Mouse (Mus musculus) NIH3T3 (cell line): ENCODE data around the gene Pitpnm1.
"Not testable (repeated sequence)": the region's sequence is repeated elsewhere in the genome, so short reads cannot be mapped to it uniquely, and the experiment has no call there.

Experiments used
- DNase-seq: peaks from one replicate; pipeline ENCODE4 v3.0.0-alpha.2; 2012; ENCODE audit warnings: low read depth

Pitpnm1 gene

GRCm38 (mm10) chr19:4119716-4120487 is 20.1 kb downstream of the Pitpnm1 start:
- DNase-seq, result no peak

DNA sequence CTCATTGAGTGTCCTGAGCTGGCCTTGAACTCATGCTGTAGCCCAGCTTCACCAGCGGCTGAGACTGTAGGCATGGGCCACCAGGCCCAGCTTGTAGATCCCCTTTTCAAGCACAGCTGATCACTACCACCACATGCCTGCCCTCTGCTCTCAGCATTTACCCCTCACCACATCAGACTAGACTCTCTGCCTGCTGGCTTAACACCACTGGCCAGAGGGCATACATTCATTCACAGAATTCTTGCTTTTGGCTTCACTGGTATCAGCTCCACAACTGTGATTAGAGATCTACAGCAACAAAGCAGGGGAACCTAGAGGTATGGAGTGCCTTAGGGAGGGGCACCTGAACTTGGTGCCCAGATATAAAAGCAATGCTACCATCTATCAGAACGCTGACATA is 20.7 kb downstream of the Pitpnm1 start:
- no peak for DNase-seq

DNA sequence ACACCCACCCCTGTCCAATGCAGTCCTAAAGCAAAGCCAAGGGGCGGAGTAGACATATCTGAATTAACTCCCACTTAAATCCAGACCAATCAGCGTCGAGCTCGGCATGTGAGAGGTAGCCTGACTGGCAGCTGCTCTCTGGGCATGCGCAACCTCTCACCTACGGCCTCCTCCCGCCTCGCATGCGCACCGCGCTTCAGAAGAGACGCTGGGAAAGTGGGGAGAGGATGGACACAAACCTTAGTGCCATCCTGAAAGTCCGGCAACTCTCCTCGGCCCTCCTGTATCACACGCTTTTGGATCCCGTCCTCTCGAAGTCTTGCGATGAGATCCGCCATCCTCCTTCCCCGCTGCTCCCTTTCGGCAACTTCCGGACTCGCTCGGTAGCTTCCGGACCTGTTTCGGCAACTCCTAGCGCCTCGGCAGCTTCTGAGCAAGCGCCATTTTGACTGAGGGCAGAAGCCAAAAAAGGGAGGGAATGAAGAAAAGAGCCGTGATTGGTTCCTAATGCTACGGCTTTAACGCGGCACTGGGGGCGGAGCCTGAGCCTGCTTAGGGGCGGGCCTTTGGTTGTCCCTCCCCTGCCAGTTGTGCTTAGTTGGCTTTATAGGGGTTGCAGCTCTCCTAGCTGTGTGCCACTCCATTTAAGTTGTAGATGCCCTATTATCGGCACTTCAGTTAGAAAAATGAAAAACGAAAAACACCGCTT is 21.5 kb downstream of the Pitpnm1 start:
- peak; percentile 99 for DNase-seq

DNA sequence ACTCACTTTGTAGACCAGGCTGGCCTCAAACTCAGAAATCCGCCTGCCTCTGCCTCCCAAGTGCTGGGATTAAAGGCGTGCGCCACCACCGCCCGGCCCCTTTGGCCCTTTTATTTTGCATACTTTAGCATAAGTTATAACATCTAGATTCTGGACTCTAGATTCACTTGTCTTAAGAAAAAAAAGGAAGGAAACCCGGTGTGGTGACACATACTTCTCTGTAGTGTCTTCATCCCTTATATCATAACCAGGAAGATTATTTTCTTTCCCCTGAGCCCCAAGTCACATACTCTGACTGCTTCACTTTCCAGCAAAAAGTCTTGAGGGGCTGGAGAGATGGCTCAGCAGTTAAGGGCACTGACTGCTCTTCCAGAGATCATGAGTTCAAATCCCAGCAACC is 22.1 kb downstream of the Pitpnm1 start:
- DNase-seq, result not testable (repeated sequence)

DNA sequence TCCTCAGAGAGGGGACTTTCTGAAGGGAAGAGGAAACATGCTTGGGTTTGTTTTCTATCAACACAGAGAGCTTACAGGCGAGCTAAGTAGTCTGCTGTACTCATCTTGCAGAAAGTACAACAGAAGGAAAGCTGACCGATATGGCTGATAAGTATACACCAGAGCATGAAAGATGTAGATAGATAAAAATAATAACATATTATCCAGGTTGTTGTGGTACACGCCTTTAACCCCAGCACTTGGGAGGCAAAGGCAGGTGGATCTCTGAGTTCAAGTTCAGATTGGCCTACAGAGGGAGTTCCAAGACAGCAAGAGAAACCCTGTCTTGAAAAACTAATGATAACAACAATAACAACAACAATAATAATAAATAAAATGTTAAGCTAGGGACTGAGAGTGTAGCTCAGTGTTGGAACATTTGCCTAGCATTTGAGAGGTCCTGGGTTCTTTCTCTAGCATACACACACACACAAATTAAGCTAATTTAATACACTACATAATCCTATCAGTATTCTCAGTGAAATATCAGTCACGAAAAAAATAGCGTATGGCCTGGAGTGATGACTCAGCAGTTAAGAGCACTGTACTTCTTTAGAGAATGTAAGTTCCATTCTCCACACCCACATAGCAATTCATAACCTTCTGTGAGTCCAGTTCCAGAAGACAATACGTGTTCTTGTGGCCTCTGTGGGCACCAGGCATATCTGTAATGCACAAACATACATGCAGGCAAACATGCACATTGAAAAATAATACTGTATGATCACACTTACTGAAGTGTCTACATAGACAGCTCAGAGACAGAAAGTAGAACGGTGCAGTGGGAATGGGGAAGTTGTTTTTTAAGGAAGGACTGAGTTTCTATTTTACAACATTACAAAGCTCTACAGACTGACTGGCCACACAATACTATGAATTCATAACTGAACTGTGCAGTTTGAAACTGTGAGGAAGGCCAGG is 22.9 kb downstream of the Pitpnm1 start:
- peak; percentile 46 for DNase-seq

GRCm38 (mm10) chr19:4124432-4124831 is 24.6 kb downstream of the Pitpnm1 start:
- peak; percentile 52 for DNase-seq

DNA sequence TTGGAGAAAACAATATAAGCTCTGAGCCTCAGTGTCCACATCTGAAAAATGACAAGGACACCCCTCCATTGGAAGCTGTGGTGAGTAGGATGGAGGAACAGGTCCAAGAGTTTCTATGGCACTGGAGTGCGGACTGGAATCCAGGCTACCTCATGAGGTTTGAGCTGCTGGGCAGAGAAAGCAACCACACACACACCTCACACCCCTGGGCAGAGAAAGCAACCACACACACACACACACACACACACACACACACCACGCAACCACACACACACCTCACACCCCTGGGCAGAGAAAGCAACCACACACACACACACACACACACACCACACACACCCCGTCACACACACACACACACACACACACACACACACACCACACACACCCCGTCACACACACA is 25.5 kb downstream of the Pitpnm1 start:
- peak; percentile 60 for DNase-seq

DNA sequence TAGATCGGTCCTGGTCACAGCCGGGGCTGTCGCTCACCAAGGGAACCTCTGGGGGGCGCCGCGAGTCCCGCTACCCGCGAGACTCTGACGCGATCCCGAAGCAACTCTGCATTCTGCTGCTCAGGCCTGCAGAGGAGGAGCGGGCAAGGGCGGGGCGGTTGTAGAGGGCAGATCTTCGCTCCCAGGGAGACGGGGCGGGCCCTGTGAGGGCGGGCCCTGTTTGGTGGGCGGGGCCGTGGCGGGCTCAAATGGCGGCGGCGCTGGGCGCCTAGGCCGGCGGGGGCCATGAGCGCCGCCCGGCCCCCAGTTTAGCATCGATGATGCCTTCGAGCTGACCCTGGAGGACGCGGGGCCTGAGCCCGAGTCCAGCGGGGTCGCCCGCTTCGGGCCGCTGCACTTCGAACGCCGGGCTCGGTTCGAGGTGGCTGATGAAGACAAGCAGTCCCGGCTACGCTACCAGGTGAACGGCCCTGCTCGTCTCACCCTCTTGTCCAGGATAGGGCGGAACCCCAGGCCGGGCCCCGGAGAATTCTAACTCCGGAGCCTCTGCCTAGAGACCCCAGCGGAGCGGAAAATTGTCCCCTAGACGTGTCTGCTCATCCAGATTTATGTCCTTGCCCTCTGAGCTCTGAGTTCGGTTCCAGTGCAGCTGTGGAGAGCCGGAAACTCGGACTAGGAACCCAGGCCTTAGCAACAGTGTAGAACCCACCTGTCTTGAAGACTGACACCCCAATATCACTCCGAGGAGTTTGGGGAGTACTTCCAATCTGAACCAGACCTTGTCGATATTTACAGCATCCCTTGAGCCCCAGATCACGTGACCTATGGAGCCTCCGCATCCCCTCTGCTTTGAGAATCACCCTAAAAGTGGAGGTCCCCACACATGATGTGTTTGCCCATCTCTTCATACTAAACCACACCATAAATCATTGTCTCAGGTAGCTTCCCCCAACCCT is 26.2 kb downstream of the Pitpnm1 start, which contains the start of gene Aip:
Aip (minus strand) TSS at position 118 of the 956 bp plus-strand sequence.
- DNase-seq, result peak; percentile 99

GRCm38 (mm10) chr19:4126759-4127495 is 27.1 kb downstream of the Pitpnm1 start:
- peak; percentile 65 for DNase-seq

- no peak for DNase-seq
These were observed 29.7 kb downstream of the Pitpnm1 start for GRCm38 (mm10) chr19:4129462-4129861.

- no peak for DNase-seq
These were observed 30.3 kb downstream of the Pitpnm1 start for GRCm38 (mm10) chr19:4130106-4130505.

GRCm38 (mm10) chr19:4131075-4131474 is 31.3 kb downstream of the Pitpnm1 start:
- DNase-seq, result no peak

- no peak for DNase-seq
These were observed 32.0 kb downstream of the Pitpnm1 start for GRCm38 (mm10) chr19:4131768-4132167.

- DNase-seq, result no peak
These were observed 34.6 kb downstream of the Pitpnm1 start for GRCm38 (mm10) chr19:4134354-4134753.

DNA sequence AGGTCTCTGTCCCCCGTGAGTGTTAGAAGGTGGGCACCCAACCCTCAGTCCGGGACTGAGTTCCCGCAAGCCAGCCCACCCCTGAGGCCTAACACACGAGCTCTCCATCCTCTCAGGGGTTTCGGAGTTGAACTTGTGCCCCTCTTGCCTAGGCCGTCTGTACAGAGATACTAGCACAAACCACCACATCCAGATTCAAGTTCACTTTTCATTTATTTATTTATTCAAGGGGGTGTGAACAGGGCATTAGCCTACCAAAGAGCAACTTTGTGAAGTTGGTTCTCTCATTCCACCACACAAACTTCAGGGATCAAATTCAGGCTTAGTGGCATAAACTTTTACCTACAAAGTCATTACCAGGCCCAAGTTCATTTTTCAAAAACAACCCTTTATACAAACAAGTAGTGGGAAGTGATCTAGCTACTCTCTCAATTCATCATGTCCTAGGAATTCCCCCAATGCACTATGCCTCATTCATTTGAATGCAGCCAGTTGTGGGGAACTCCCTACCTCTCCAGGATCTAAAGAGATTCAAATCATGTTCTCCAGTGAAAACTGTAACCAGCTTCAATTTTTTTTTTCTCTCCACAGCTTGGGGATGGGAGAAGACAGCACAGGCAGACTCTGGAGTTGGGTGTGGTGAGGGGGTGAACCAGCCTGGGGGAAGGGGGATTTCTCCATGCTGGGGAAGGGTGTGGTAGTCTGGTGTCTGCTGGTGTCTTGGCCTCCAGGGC is 35.6 kb downstream of the Pitpnm1 start:
- peak; percentile 36 for DNase-seq

GRCm38 (mm10) chr19:4135963-4136345 is 36.2 kb downstream of the Pitpnm1 start:
- DNase-seq, result peak; percentile 59

GRCm38 (mm10) chr19:4136463-4136862 is 36.7 kb downstream of the Pitpnm1 start:
- peak; percentile 48 for DNase-seq

- no peak for DNase-seq
These were observed 38.1 kb downstream of the Pitpnm1 start for GRCm38 (mm10) chr19:4137913-4138312.

GRCm38 (mm10) chr19:4139446-4139845 is 39.6 kb downstream of the Pitpnm1 start, which contains the start of gene Gpr152:
Gene Gpr152 (plus strand): TSS chr19:4139787.
- no peak for DNase-seq

DNA sequence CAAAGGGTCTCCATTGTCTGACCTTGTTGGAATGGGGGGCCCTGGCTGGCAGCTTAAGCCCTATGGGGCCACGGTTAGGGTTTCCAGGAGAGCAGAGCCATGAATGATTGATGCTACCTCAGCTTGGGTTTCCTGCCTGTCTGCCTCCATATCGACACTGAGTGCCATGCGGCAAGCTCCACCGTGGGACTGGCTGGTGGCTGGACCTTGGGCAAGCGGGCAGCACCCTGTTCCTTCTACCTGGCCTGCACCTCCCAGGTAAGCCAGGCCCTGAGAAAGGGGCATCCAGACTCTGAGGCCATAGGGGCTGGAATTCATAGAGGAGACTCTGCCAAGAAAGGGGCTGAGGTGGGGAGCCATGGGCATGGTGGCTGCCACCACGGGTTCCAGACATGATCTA is 40.3 kb downstream of the Pitpnm1 start:
- no peak for DNase-seq
